Mouse (Mus musculus): ENCODE measurements around the gene Gtf2ird1. TPM values are rescaled to one million over a fixed set of nuclear protein-coding genes. Genes with fewer than 3 reads are reported as not detected.

Gene Gtf2ird1
- polyA plus RNA-seq, 1 experiment from 2014 or later: 46.7 TPM

- WGBS: 64% methylated on average over 13 of the region's 13 CpGs
- DNase-seq (ENCODE audit: low spot score): no peak
- Histone ChIP-seq H3K4me1 (replicated peaks; ENCODE audit: insufficient read depth, low read length) (0 out of 2 replicates have a peak, but pooled peaks cover 13% of the 10 kb centered on the region), H3K9ac (ENCODE audit: low read depth, low read length) (no peak overlapping the region), H3K4me3 (replicated peaks; ENCODE audit: low read depth, low read length) (no peak overlapping the region), H3K4me2 (ENCODE audit: low read length) (no peak overlapping the region), H3K36me3 (ENCODE audit: insufficient read depth, low read length) (no peaks in the 10 kb centered on the region), H3K9me3 (replicated peaks; ENCODE audit: low read length) (no peaks in the 10 kb centered on the region), H3K27me3 (ENCODE audit: insufficient read depth, low read length) (no peaks in the 10 kb centered on the region), H3K27ac (no peak overlapping the region)
- TF ChIP-seq CTCF (IDR thresholded peaks at IDR 0.05; ENCODE audit: low read depth): no peak
- ATAC-seq (replicated peaks; ENCODE audit: low FRiP score, low read depth): no peak
Observed at GRCm38 (mm10) chr5:134322355-134322754, 134.2 kb downstream of the Gtf2ird1 start.

GRCm38 (mm10) chr5:134321699-134322098, 134.8 kb downstream of the Gtf2ird1 start:
- DNase-seq (ENCODE audit: low spot score) (no peak), ATAC-seq (replicated peaks; ENCODE audit: low FRiP score, low read depth) (no peak)
- Histone ChIP-seq H3K36me3 (ENCODE audit: insufficient read depth, low read length) (no peaks in the 10 kb centered on the region), H3K4me2 (ENCODE audit: low read length) (no peak overlapping the region), H3K4me3 (replicated peaks; ENCODE audit: low read depth, low read length) (no peak overlapping the region), H3K27ac (no peak overlapping the region), H3K9me3 (replicated peaks; ENCODE audit: low read length) (no peaks in the 10 kb centered on the region), H3K4me1 (replicated peaks; ENCODE audit: insufficient read depth, low read length) (peaks cover 16% of the 10 kb centered on the region; the same call in 1 of the 2 replicates), H3K27me3 (ENCODE audit: insufficient read depth, low read length) (no peaks in the 10 kb centered on the region), H3K9ac (ENCODE audit: low read depth, low read length) (no peak overlapping the region)
- TF ChIP-seq CTCF (IDR thresholded peaks at IDR 0.05; ENCODE audit: low read depth): no peak
- whole genome bisulfite sequencing: 27% methylated on average over 7 of the region's 7 CpGs

- H3K9ac ChIP-seq (ENCODE audit: low read depth, low read length): no peak overlapping the region
- no peak overlapping the region for H3K27ac ChIP-seq
- WGBS: 87% methylated on average over 6 of the region's 6 CpGs
- no peaks in the 10 kb centered on the region for H3K27me3 ChIP-seq (ENCODE audit: insufficient read depth, low read length)
- DNase-seq (ENCODE audit: low spot score): peak; percentile 68
- H3K4me3 ChIP-seq (replicated peaks; ENCODE audit: low read depth, low read length): no peak overlapping the region
- H3K4me1 ChIP-seq (replicated peaks; ENCODE audit: insufficient read depth, low read length): peaks cover 17% of the 10 kb centered on the region; the same call in 1 of the 2 replicates
- H3K4me2 ChIP-seq (ENCODE audit: low read length): no peak overlapping the region
- no peak for TF ChIP-seq CTCF (IDR thresholded peaks at IDR 0.05; ENCODE audit: low read depth)
- no peaks in the 10 kb centered on the region for H3K36me3 ChIP-seq (ENCODE audit: insufficient read depth, low read length)
- ATAC-seq (replicated peaks; ENCODE audit: low FRiP score, low read depth): no peak
- H3K9me3 ChIP-seq (replicated peaks; ENCODE audit: low read length): no peaks in the 10 kb centered on the region
Observed at GRCm38 (mm10) chr5:134318903-134319302, 137.6 kb downstream of the Gtf2ird1 start.

GRCm38 (mm10) chr5:134316721-134317120, 139.8 kb downstream of the Gtf2ird1 start:
- no peak for DNase-seq (ENCODE audit: low spot score)

GRCm38 (mm10) chr5:134315623-134316350, 140.7 kb downstream of the Gtf2ird1 start:
- no peak; the same call in 1 of the 2 replicates for TF ChIP-seq CTCF (IDR thresholded peaks at IDR 0.05; ENCODE audit: low read depth)
- peaks cover 2% of the 10 kb centered on the region; the same call in 1 of the 2 replicates for H3K36me3 ChIP-seq (ENCODE audit: insufficient read depth, low read length)
- no peaks in the 10 kb centered on the region for H3K9me3 ChIP-seq (replicated peaks; ENCODE audit: low read length)
- H3K4me2 ChIP-seq (ENCODE audit: low read length): peak overlapping the region; percentile 74
- peaks cover 17% of the 10 kb centered on the region for H3K4me1 ChIP-seq (replicated peaks; ENCODE audit: insufficient read depth, low read length)
- H3K27me3 ChIP-seq (ENCODE audit: insufficient read depth, low read length): no peaks in the 10 kb centered on the region
- WGBS: under 1% methylated on average over 25 of the region's 25 CpGs
- H3K9ac ChIP-seq (ENCODE audit: low read depth, low read length): peak overlapping the region; percentile 98
- peak overlapping the region; percentile 99 for H3K27ac ChIP-seq
- DNase-seq (ENCODE audit: low spot score) (peak; percentile 87), ATAC-seq (replicated peaks; ENCODE audit: low FRiP score, low read depth) (no peak)
- H3K4me3 ChIP-seq (replicated peaks; ENCODE audit: low read depth, low read length): peak overlapping the region; percentile 85

More at GRCm38 (mm10) chr5:134316721-134317120, 139.8 kb downstream of the Gtf2ird1 start:
- ATAC-seq (replicated peaks; ENCODE audit: low FRiP score, low read depth): no peak
- H3K27ac ChIP-seq: peak overlapping the region; percentile 99
- no peaks in the 10 kb centered on the region for H3K36me3 ChIP-seq (ENCODE audit: insufficient read depth, low read length)
- 66% methylated on average over 7 of the region's 7 CpGs for WGBS
- H3K9ac ChIP-seq (ENCODE audit: low read depth, low read length): no peak overlapping the region
- H3K27me3 ChIP-seq (ENCODE audit: insufficient read depth, low read length): no peaks in the 10 kb centered on the region
- H3K4me3 ChIP-seq (replicated peaks; ENCODE audit: low read depth, low read length): no peak overlapping the region
- H3K4me2 ChIP-seq (ENCODE audit: low read length): no peak overlapping the region
- no peak for TF ChIP-seq CTCF (IDR thresholded peaks at IDR 0.05; ENCODE audit: low read depth)
- no peaks in the 10 kb centered on the region for H3K9me3 ChIP-seq (replicated peaks; ENCODE audit: low read length)
- H3K4me1 ChIP-seq (replicated peaks; ENCODE audit: insufficient read depth, low read length): peaks cover 13% of the 10 kb centered on the region; the same call in 1 of the 2 replicates

GRCm38 (mm10) chr5:134314688-134315622, 141.6 kb downstream of the Gtf2ird1 start, which contains the start of gene Gtf2i:
TSS of gene Gtf2i (minus strand) at chr5:134314760.
- peaks cover 17% of the 10 kb centered on the region for H3K4me1 ChIP-seq (replicated peaks; ENCODE audit: insufficient read depth, low read length)
- H3K27ac ChIP-seq: peak within 1 kb of the TSS; percentile 99
- peak within 1 kb of the TSS; percentile 85 for H3K4me3 ChIP-seq (replicated peaks; ENCODE audit: low read depth, low read length)
- peak within 1 kb of the TSS; percentile 98 for H3K9ac ChIP-seq (ENCODE audit: low read depth, low read length)
- H3K9me3 ChIP-seq (replicated peaks; ENCODE audit: low read length): no peaks in the 10 kb centered on the region
- peak within 1 kb of the TSS; percentile 74 for H3K4me2 ChIP-seq (ENCODE audit: low read length)
- H3K27me3 ChIP-seq (ENCODE audit: insufficient read depth, low read length): no peaks in the 10 kb centered on the region
- peak; percentile 78 for ATAC-seq (replicated peaks; ENCODE audit: low FRiP score, low read depth)
- TF ChIP-seq CTCF (IDR thresholded peaks at IDR 0.05; ENCODE audit: low read depth): peak; percentile 5; the same call in 1 of the 2 replicates
- peaks cover 10% of the 10 kb centered on the region; the same call in 1 of the 2 replicates for H3K36me3 ChIP-seq (ENCODE audit: insufficient read depth, low read length)
- peak; percentile 99 for DNase-seq (ENCODE audit: low spot score)
- under 1% methylated on average over 40 of the region's 40 CpGs for WGBS

Measured in kidney, postnatal 0 days (tissue).